Mouse (Mus musculus) left cerebral cortex, adult 9 months (tissue): ENCODE measurements around the gene Cd9.

ENCODE experiments used
- DNase-seq, 2 experiments: peaks; one replicate each; pipeline ENCODE4 v3.0.0; 2022; ENCODE audit warnings: low spot score in 2 of 2

Gene Cd9

GRCm38 (mm10) chr6:125494092-125494871 is at the start of gene Cd9:
TSS of gene Cd9 (minus strand) at chr6:125494791.
- DNase-seq, result no peak

GRCm38 (mm10) chr6:125541296-125541695 is 46.7 kb upstream of the Cd9 start:
- no peak for DNase-seq

- DNase-seq, result no peak
These were observed 46.2 kb upstream of the Cd9 start for GRCm38 (mm10) chr6:125540826-125541225.

- no peak for DNase-seq
These were observed 45.6 kb upstream of the Cd9 start for GRCm38 (mm10) chr6:125540199-125540598.

GRCm38 (mm10) chr6:125539423-125539822 is 44.8 kb upstream of the Cd9 start:
- DNase-seq, result no peak

- DNase-seq, result no peak
These were observed 43.9 kb upstream of the Cd9 start for GRCm38 (mm10) chr6:125538469-125538868.

GRCm38 (mm10) chr6:125534990-125535389 is 40.4 kb upstream of the Cd9 start:
- DNase-seq, result no peak

- DNase-seq, result no peak
These were observed 38.6 kb upstream of the Cd9 start for GRCm38 (mm10) chr6:125533104-125533650.

- no peak for DNase-seq
These were observed 34.9 kb upstream of the Cd9 start for GRCm38 (mm10) chr6:125529479-125529878.

- no peak for DNase-seq
These were observed 34.1 kb upstream of the Cd9 start for GRCm38 (mm10) chr6:125528614-125529200.

- DNase-seq, result no peak
These were observed 31.5 kb upstream of the Cd9 start for GRCm38 (mm10) chr6:125526066-125526465.

- DNase-seq, result no peak
These were observed 29.4 kb upstream of the Cd9 start for GRCm38 (mm10) chr6:125524027-125524426.

- no peak for DNase-seq
These were observed 27.1 kb upstream of the Cd9 start for GRCm38 (mm10) chr6:125521558-125522193.

- no peak for DNase-seq
These were observed 21.1 kb upstream of the Cd9 start for GRCm38 (mm10) chr6:125515503-125516315.

GRCm38 (mm10) chr6:125512950-125513596 is 18.5 kb upstream of the Cd9 start:
- DNase-seq, result no peak

GRCm38 (mm10) chr6:125511196-125511595 is 16.6 kb upstream of the Cd9 start:
- DNase-seq, result no peak

GRCm38 (mm10) chr6:125510645-125511044 is 16.1 kb upstream of the Cd9 start:
- DNase-seq, result no peak

GRCm38 (mm10) chr6:125509783-125510182 is 15.2 kb upstream of the Cd9 start:
- DNase-seq, result no peak

GRCm38 (mm10) chr6:125506427-125506826 is 11.8 kb upstream of the Cd9 start:
- no peak for DNase-seq

GRCm38 (mm10) chr6:125504622-125505355 is 10.2 kb upstream of the Cd9 start:
- no peak for DNase-seq
